Mouse (Mus musculus): ENCODE measurements around the gene Foxg1.

GRCm38 (mm10) chr12:49409833-49410232 lies 27.4 kb downstream of the Foxg1 start:
- TF ChIP-seq POLR2A (IDR thresholded peaks at IDR 0.05; ENCODE audit: insufficient read depth, low read depth, low read length) (no peak), CTCF (IDR thresholded peaks at IDR 0.05) (no peak), EP300 (IDR thresholded peaks at IDR 0.05; ENCODE audit: insufficient read depth, low read depth, low read length) (no peak)
